Mouse (Mus musculus): ENCODE results near the gene Chat. TPM values are rescaled to one million over a fixed set of nuclear protein-coding genes. Genes with fewer than 3 reads are reported as not detected.

Chat gene
- polyA plus RNA-seq, 1 experiment: 0.67 TPM

DNA sequence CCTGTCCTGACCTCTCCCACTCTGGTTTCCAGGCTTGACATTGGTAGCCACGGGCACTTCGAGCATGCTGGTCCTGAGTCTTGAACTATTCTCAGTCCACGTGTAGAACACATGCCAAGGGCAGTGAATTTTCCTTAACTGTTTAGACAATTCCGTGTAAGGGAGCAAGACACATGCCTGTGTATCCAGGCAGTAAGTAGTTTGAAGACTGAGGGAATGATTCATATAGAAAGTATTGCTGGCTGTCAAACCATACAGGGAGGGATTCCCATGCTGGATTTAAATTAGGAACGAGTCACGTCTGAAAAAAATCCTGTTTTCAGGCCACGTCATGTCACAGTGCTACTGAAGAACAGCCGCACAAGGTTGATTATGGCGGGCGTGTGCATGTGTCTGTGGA lies 40.5 kb upstream of the Chat start:
- TF ChIP-seq POLR2A (IDR thresholded peaks at IDR 0.05; ENCODE audit: control insufficient read depth, extremely low read depth, insufficient read depth, low read length, poor library complexity) (no peak), CTCF (IDR thresholded peaks at IDR 0.05; ENCODE audit: borderline replicate concordance, control insufficient read depth, extremely low read depth, insufficient read depth, low read length, poor library complexity) (no peak)
- H3K4me3 ChIP-seq (ENCODE audit: control insufficient read depth, insufficient read depth, low read length): no peak overlapping the region
- WGBS: 95% methylated on average over 10 of the region's 10 CpGs
- no peak for DNase-seq
- H3K27ac ChIP-seq (ENCODE audit: control insufficient read depth, insufficient read depth, low read length): no peak overlapping the region
- no peaks in the 10 kb centered on the region for H3K4me1 ChIP-seq (replicated peaks; ENCODE audit: control insufficient read depth, insufficient read depth, low read length)
- H3K36me3 ChIP-seq (ENCODE audit: control insufficient read depth, insufficient read depth, low read length): no peaks in the 10 kb centered on the region
- H3K27me3 ChIP-seq (ENCODE audit: control insufficient read depth, insufficient read depth, low read length): no peaks in the 10 kb centered on the region

- no peak for DNase-seq
- Histone ChIP-seq H3K36me3 (ENCODE audit: control insufficient read depth, insufficient read depth, low read length) (no peaks in the 10 kb centered on the region), H3K27me3 (ENCODE audit: control insufficient read depth, insufficient read depth, low read length) (no peaks in the 10 kb centered on the region), H3K4me3 (ENCODE audit: control insufficient read depth, insufficient read depth, low read length) (no peak overlapping the region), H3K27ac (ENCODE audit: control insufficient read depth, insufficient read depth, low read length) (no peak overlapping the region), H3K4me1 (replicated peaks; ENCODE audit: control insufficient read depth, insufficient read depth, low read length) (no peaks in the 10 kb centered on the region)
- 86% methylated on average over 1 of the region's 1 CpGs for WGBS
- no peak for TF ChIP-seq CTCF (IDR thresholded peaks at IDR 0.05; ENCODE audit: borderline replicate concordance, control insufficient read depth, extremely low read depth, insufficient read depth, low read length, poor library complexity)
- TF ChIP-seq POLR2A (IDR thresholded peaks at IDR 0.05; ENCODE audit: control insufficient read depth, extremely low read depth, insufficient read depth, low read length, poor library complexity): no peak
These were observed 38.1 kb upstream of the Chat start for GRCm38 (mm10) chr14:32503897-32504296.

DNA sequence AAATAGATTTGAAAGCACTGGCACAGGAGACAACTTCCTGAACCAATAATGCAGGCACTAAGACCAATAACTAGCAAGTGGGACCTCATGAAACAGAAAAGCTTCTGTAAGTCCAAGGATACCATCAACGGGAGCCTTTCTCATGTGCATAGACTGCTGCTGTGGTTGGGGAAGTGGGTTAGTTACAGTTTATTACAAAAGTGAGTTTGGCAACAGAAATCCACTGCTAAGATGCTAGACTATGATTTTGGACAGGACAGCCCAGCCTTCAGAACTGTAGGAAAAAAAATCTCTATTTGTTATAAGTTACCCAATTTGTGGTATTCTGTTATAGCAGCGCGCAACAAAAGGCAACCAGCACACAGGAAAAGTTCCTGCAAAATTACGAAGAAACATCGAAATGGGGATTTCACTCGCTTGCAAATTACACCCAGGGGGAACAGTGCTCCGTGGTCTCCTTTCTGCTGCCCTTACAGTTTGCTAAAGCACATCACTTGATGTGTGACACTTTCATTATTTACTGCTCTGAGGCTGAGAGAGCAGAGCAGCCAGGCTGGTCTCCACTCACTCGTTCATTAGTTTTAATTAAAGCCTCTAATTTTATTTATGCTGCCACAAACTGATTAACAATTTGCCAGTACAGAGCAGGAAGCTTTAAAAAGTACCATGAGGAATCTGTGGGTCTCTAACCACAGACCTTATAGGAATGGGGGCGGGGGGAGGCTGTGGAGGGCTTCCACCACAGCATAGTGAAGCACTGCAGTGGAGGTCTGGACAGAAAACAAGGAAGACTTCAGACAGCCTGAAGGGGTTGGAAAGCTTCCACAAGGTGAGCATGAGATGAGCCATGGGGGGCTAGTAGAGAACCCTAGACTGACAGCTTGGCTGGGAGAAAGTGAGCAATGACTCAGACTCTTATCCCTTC lies 37.2 kb upstream of the Chat start:
- Histone ChIP-seq H3K27ac (ENCODE audit: control insufficient read depth, insufficient read depth, low read length) (no peak overlapping the region), H3K4me1 (replicated peaks; ENCODE audit: control insufficient read depth, insufficient read depth, low read length) (no peaks in the 10 kb centered on the region), H3K36me3 (ENCODE audit: control insufficient read depth, insufficient read depth, low read length) (no peaks in the 10 kb centered on the region), H3K27me3 (ENCODE audit: control insufficient read depth, insufficient read depth, low read length) (no peaks in the 10 kb centered on the region), H3K4me3 (ENCODE audit: control insufficient read depth, insufficient read depth, low read length) (no peak overlapping the region)
- TF ChIP-seq CTCF (IDR thresholded peaks at IDR 0.05; ENCODE audit: borderline replicate concordance, control insufficient read depth, extremely low read depth, insufficient read depth, low read length, poor library complexity) (no peak), POLR2A (IDR thresholded peaks at IDR 0.05; ENCODE audit: control insufficient read depth, extremely low read depth, insufficient read depth, low read length, poor library complexity) (no peak)
- DNase-seq: no peak
- WGBS: 56% methylated on average over 9 of the region's 9 CpGs

GRCm38 (mm10) chr14:32501303-32501702 lies 35.5 kb upstream of the Chat start:
- no peak overlapping the region for H3K27ac ChIP-seq (ENCODE audit: control insufficient read depth, insufficient read depth, low read length)
- TF ChIP-seq POLR2A (IDR thresholded peaks at IDR 0.05; ENCODE audit: control insufficient read depth, extremely low read depth, insufficient read depth, low read length, poor library complexity) (no peak), CTCF (IDR thresholded peaks at IDR 0.05; ENCODE audit: borderline replicate concordance, control insufficient read depth, extremely low read depth, insufficient read depth, low read length, poor library complexity) (no peak)

GRCm38 (mm10) chr14:32496115-32496850 lies 30.5 kb upstream of the Chat start:
- Histone ChIP-seq H3K4me1 (replicated peaks; ENCODE audit: control insufficient read depth, insufficient read depth, low read length) (no peaks in the 10 kb centered on the region), H3K27ac (ENCODE audit: control insufficient read depth, insufficient read depth, low read length) (no peak overlapping the region), H3K36me3 (ENCODE audit: control insufficient read depth, insufficient read depth, low read length) (no peaks in the 10 kb centered on the region), H3K4me3 (ENCODE audit: control insufficient read depth, insufficient read depth, low read length) (no peak overlapping the region), H3K27me3 (ENCODE audit: control insufficient read depth, insufficient read depth, low read length) (no peaks in the 10 kb centered on the region)
- WGBS: 61% methylated on average over 8 of the region's 8 CpGs
- TF ChIP-seq POLR2A (IDR thresholded peaks at IDR 0.05; ENCODE audit: control insufficient read depth, extremely low read depth, insufficient read depth, low read length, poor library complexity): no peak
- no peak for TF ChIP-seq CTCF (IDR thresholded peaks at IDR 0.05; ENCODE audit: borderline replicate concordance, control insufficient read depth, extremely low read depth, insufficient read depth, low read length, poor library complexity)
- DNase-seq: no peak

More at GRCm38 (mm10) chr14:32501303-32501702, 35.5 kb upstream of the Chat start:
- no peaks in the 10 kb centered on the region for H3K36me3 ChIP-seq (ENCODE audit: control insufficient read depth, insufficient read depth, low read length)
- H3K4me1 ChIP-seq (replicated peaks; ENCODE audit: control insufficient read depth, insufficient read depth, low read length): no peaks in the 10 kb centered on the region
- H3K4me3 ChIP-seq (ENCODE audit: control insufficient read depth, insufficient read depth, low read length): no peak overlapping the region
- no peaks in the 10 kb centered on the region for H3K27me3 ChIP-seq (ENCODE audit: control insufficient read depth, insufficient read depth, low read length)
- WGBS: 76% methylated on average over 2 of the region's 2 CpGs
- DNase-seq: no peak

DNA sequence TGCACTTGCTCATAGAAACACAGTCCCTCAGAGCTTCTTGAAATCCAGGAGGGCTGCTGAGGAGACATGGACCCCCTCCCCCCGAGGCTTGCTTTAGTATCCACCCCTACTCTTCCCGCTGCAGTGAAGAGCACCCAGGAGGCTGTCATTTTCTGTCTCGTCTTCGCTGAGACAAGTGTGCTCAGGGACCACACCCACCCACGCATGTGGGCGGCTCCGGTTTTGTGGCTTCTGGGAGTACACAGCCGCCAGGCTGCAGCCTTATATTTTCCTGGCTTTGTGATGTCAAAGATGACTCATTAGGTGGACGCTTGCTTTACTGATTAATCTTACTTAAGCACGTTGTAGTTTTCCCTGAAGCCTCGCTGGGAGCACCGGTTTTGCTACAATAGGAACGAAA lies 26.7 kb upstream of the Chat start:
- H3K4me3 ChIP-seq (ENCODE audit: control insufficient read depth, insufficient read depth, low read length): no peak overlapping the region
- no peak for DNase-seq

More for the DNA sequence above, 26.7 kb upstream of the Chat start:
- Histone ChIP-seq H3K4me1 (replicated peaks; ENCODE audit: control insufficient read depth, insufficient read depth, low read length) (no peaks in the 10 kb centered on the region), H3K36me3 (ENCODE audit: control insufficient read depth, insufficient read depth, low read length) (no peaks in the 10 kb centered on the region), H3K27ac (ENCODE audit: control insufficient read depth, insufficient read depth, low read length) (no peak overlapping the region), H3K27me3 (ENCODE audit: control insufficient read depth, insufficient read depth, low read length) (no peaks in the 10 kb centered on the region)
- WGBS: 12% methylated on average over 13 of the region's 13 CpGs
- TF ChIP-seq CTCF (IDR thresholded peaks at IDR 0.05; ENCODE audit: borderline replicate concordance, control insufficient read depth, extremely low read depth, insufficient read depth, low read length, poor library complexity): no peak
- no peak for TF ChIP-seq POLR2A (IDR thresholded peaks at IDR 0.05; ENCODE audit: control insufficient read depth, extremely low read depth, insufficient read depth, low read length, poor library complexity)

All from thymus, adult 2 months (tissue).